Mouse (Mus musculus) E14TG2a.4 (cell line): Measurements from ENCODE around the gene Disp1.

ENCODE experiments used
- CTCF ChIP-seq: conservative IDR thresholded peaks from 2 replicates; pipeline ENCODE4 v1.5.1; 2014; ENCODE audit warnings: low read length
- NANOG ChIP-seq: IDR thresholded peaks from 2 replicates; pipeline ENCODE4 v1.6.1; 2014; ENCODE audit warnings: borderline replicate concordance, low read length, mixed read lengths

DNA sequence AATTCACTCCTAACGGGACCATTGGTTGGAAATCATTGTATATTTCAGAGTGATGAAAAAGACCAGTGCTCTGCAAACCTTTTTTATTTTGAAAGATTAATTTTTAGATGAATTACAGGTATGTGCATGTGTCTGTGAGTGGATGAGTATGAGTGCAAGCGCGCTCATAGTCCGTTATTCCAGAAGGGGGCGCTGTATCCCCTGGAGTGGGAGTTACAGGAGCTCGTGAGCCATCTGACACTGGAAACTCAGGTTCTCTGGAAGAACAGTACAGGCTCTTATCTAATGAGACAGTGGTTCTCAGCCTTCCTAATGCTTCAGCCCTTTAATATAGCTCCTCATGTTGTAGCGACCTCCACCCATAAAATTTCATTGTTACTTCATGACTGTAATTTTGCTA, 22.0 kb upstream of the Disp1 start:
- peak; percentile 67 for TF ChIP-seq CTCF
- TF ChIP-seq NANOG = no peak
